Mouse (Mus musculus): ENCODE measurements around the gene Las1l. TPM values are rescaled to one million over a fixed set of nuclear protein-coding genes. Genes with fewer than 3 reads are reported as not detected.
"Not testable (repeated sequence)": the region's sequence is repeated elsewhere in the genome, so short reads cannot be mapped to it uniquely, and the experiment has no call there.

Gene Las1l
- polyA plus RNA-seq (2015; fragmentation: Nextera tagmentation; extraction: Ambion mirVana) = 58.1 and 61.9 TPM in 2 replicates

DNA sequence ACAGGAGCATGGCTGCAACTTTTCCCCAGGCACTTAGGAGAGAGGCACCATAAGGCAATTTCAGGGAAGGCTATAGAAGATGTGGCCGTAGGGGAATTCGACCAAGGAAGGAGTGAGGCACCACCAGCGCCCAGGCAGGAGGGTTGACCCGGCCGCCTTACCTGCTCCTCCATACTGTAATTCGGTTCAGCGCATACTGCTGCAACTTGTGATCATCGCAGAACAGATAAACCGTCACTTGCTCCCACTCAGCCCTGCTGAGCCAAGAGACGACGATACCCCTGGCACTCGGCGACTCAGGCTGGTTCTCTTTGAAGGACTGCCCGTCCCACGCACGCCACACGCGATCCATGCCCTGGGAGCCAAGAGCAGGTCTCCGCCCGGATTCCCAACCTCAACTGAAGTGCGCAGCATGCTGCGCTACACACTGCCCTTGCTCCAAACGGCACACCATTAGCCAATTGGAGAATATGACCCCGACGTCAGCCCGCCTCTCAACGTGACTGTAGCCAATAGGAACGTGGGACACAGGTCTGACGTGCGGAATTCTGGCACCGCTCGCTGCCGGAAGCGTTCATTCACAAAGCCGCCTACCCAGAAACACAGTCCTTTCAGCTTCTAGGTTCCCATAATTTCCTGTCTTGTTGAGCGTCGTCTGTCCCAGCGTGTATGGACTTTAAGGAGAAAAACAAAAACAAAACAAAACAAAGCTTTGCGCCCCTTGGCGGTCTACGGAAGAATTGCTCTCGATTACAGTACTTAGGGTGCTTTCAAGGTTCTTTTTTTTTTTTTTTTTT, at the start of gene Las1l:
Gene Las1l (minus strand): TSS at position 466 of the 797 bp plus-strand sequence.
- H3K27ac ChIP-seq = no peak within 1 kb of the TSS

DNA sequence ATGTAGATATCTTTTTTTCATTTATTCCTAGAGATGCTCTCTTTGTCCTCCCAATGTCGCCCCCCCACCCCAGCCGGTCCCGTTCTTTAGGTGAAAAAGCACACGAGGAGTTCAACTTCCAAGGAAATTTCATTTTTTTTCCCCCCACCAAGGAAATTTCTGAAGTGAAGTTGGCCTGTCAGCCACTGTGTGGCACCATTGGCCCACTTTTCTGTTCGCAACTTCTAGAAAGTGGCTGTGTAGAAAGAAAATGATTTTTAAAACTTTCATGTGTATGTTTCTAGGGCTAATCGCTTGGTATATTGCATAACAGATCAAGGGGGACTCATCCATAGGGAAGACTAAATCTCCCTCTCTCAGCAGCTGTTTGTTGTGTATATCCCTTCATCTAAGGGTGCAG, 49.6 kb upstream of the Las1l start:
- Histone ChIP-seq H3K36me3 (no peaks in the 10 kb centered on the region), H3K27me3 (peaks cover 5% of the 10 kb centered on the region; the same call in 1 of the 2 replicates), H3K9ac (no peak overlapping the region), H3K4me3 (no peak overlapping the region), H3K27ac (no peak overlapping the region), H3K4me1 (no peaks in the 10 kb centered on the region), H3K9me3 (no peaks in the 10 kb centered on the region), H3K4me2 (replicated peaks) (no peak overlapping the region)
- 72% methylated on average over 6 of the region's 6 CpGs for WGBS
- ATAC-seq (ENCODE audit: low FRiP score, low read depth) = no peak

More for the DNA sequence above, at the start of gene Las1l:
- peak within 1 kb of the TSS; percentile 66 for H3K9ac ChIP-seq
- WGBS = 15% methylated on average over 42 of the region's 42 CpGs
- ATAC-seq (ENCODE audit: low FRiP score, low read depth) = peak; percentile 100
- H3K36me3 ChIP-seq = peaks cover 3% of the 10 kb centered on the region
- 0 out of 2 replicates have a peak, but pooled peaks cover 3% of the 10 kb centered on the region for H3K27me3 ChIP-seq
- H3K4me1 ChIP-seq = no peaks in the 10 kb centered on the region
- peak within 1 kb of the TSS; percentile 66 for H3K4me2 ChIP-seq (replicated peaks)
- H3K9me3 ChIP-seq = no peaks in the 10 kb centered on the region
- H3K4me3 ChIP-seq = peak within 1 kb of the TSS; percentile 58

DNA sequence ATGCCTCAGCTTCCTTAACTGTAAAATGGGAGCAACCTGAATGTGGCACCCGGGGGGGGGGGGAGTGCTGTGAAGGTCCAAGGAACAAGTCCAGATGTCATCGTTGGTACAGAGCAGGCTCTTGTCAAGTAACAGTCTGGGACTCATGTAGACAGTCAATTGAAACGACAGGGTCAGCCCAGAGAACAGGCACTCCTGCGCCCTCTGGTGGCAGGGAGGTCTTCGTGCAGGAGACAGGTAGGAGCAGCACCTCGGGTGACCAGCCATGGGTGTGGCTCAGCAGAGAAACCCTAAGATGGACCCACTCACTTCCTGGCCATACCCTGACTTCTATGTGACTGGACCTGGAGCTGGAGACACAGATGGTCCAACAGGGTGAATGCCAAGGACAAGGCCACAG, 42.8 kb upstream of the Las1l start:
- no peak overlapping the region for H3K4me2 ChIP-seq (replicated peaks)
- H3K27me3 ChIP-seq = no peaks in the 10 kb centered on the region
- H3K9me3 ChIP-seq = no peaks in the 10 kb centered on the region
- no peak overlapping the region for H3K27ac ChIP-seq
- no peak overlapping the region for H3K9ac ChIP-seq
- no peak for ATAC-seq (ENCODE audit: low FRiP score, low read depth)
- no peak overlapping the region for H3K4me3 ChIP-seq
- H3K36me3 ChIP-seq = no peaks in the 10 kb centered on the region
- 75% methylated on average over 6 of the region's 6 CpGs for WGBS
- no peaks in the 10 kb centered on the region for H3K4me1 ChIP-seq

DNA sequence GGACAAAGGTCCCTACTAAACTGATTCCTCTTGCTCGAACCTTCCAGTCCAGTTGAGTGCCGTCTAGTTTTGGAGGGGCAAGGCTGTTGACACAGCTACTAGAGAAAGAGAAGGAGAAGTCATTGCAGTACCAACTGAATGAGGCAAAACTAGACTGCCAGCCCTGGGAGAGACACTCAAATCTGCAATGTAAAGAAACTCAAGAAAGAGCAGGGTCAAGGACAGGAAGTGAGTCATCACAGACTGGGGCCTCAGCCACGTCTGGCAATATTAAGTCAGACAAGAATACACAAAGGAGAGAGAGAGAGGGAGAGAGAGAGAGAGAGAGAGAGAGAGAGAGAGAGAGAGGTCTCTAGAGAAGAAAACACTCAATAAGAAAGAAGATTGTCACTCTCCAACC, 36.4 kb upstream of the Las1l start:
- Histone ChIP-seq H3K4me2 (replicated peaks) (no peak overlapping the region), H3K27ac (no peak overlapping the region), H3K4me3 (no peak overlapping the region), H3K27me3 (no peaks in the 10 kb centered on the region), H3K9ac (no peak overlapping the region), H3K4me1 (no peaks in the 10 kb centered on the region), H3K9me3 (no peaks in the 10 kb centered on the region), H3K36me3 (no peaks in the 10 kb centered on the region)
- no peak for ATAC-seq (ENCODE audit: low FRiP score, low read depth)
- WGBS = 65% methylated on average over 3 of the region's 3 CpGs

- Histone ChIP-seq H3K36me3 (no peaks in the 10 kb centered on the region), H3K4me3 (no peak overlapping the region), H3K9me3 (no peaks in the 10 kb centered on the region), H3K27ac (no peak overlapping the region), H3K9ac (no peak overlapping the region), H3K4me1 (no peaks in the 10 kb centered on the region), H3K27me3 (no peaks in the 10 kb centered on the region), H3K4me2 (replicated peaks) (no peak overlapping the region)
- 81% methylated on average over 9 of the region's 9 CpGs for WGBS
- no peak for ATAC-seq (ENCODE audit: low FRiP score, low read depth)
Observed at GRCm38 (mm10) chrX:95969936-95970335, 13.2 kb upstream of the Las1l start.

GRCm38 (mm10) chrX:95969116-95969515, 12.4 kb upstream of the Las1l start:
- Histone ChIP-seq H3K9ac (no peak overlapping the region), H3K4me3 (no peak overlapping the region), H3K4me1 (no peaks in the 10 kb centered on the region), H3K4me2 (replicated peaks) (peak overlapping the region; percentile 63), H3K9me3 (no peaks in the 10 kb centered on the region), H3K36me3 (no peaks in the 10 kb centered on the region), H3K27ac (no peak overlapping the region; the same call in 1 of the 2 replicates), H3K27me3 (no peaks in the 10 kb centered on the region)
- WGBS = 36% methylated on average over 6 of the region's 6 CpGs
- ATAC-seq (ENCODE audit: low FRiP score, low read depth) = no peak; the same call in 1 of the 2 replicates

DNA sequence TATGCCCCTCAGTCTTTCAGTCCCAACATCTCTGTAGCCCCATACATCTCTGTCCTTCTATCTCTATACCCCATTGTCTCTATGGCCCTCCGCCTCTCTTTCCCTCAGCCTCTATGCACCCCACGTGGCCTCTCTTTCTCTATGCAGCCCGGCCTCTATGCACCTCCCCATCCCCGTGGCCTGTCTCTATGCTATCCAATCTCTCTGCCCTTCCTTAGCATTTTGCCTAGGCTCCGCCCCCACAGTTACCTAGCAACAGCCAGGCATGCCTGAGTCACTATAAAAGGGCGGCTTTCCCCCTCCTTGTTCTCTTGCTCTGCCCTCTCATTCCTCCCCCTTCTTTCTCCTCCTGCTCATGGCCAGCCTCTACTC, 11.8 kb upstream of the Las1l start:
- no peaks in the 10 kb centered on the region for H3K9me3 ChIP-seq
- no peaks in the 10 kb centered on the region for H3K4me1 ChIP-seq
- WGBS = 17% methylated on average over 6 of the region's 6 CpGs
- peak overlapping the region; percentile 67 for H3K9ac ChIP-seq
- H3K4me2 ChIP-seq (replicated peaks) = peak overlapping the region; percentile 63
- no peaks in the 10 kb centered on the region for H3K27me3 ChIP-seq
- peak; percentile 93 for ATAC-seq (ENCODE audit: low FRiP score, low read depth)
- peak overlapping the region; percentile 47 for H3K4me3 ChIP-seq
- H3K36me3 ChIP-seq = no peaks in the 10 kb centered on the region
- peak overlapping the region; percentile 79 for H3K27ac ChIP-seq

DNA sequence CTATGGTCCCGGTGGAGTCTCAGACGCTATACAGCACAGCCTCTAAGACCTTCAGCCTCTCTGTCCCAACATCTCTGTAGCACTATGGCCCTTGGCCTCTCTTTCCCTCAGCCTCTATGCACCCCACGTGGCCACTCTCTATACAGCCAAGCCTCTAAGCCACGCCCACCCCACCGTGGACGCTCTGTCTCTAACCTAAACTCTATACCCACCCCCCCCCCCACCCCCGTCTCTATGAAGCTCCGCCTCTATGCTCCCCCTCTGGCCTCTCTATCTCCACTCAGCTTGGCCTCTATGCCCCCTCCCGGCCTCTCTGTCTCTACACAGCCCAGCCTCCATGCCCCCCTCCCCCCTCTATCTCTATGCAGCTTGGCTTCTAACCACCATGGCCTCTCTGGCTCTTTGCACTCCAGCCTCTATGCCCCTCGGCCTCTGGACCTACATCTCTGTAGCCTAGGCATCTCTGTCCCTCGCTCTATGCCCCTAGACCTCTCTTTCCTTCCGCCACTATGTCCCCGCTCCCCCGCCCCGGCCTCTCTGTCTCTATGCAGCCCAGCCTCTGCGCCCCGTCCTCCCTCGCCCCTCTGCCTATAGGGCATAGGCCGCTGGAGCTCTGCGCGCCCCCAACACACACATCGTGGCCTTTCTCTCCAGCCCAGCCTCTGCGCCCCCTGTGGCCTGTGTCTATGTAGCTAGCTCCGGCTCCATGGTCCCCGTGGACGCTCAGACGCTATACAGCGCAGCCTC, 11.3 kb upstream of the Las1l start:
- Histone ChIP-seq H3K4me2 (replicated peaks) (peak overlapping the region; percentile 63), H3K9ac (peak overlapping the region; percentile 67), H3K36me3 (no peaks in the 10 kb centered on the region), H3K27me3 (no peaks in the 10 kb centered on the region), H3K4me3 (peak overlapping the region; percentile 47), H3K9me3 (no peaks in the 10 kb centered on the region), H3K27ac (peak overlapping the region; percentile 79), H3K4me1 (no peaks in the 10 kb centered on the region)
- WGBS = 18% methylated on average over 22 of the region's 28 CpGs
- peak; percentile 89 for ATAC-seq (ENCODE audit: low FRiP score, low read depth)

- 82% methylated on average over 6 of the region's 6 CpGs for WGBS
- no peak for ATAC-seq (ENCODE audit: low FRiP score, low read depth)
Observed at GRCm38 (mm10) chrX:95965036-95965435, 8.3 kb upstream of the Las1l start.

DNA sequence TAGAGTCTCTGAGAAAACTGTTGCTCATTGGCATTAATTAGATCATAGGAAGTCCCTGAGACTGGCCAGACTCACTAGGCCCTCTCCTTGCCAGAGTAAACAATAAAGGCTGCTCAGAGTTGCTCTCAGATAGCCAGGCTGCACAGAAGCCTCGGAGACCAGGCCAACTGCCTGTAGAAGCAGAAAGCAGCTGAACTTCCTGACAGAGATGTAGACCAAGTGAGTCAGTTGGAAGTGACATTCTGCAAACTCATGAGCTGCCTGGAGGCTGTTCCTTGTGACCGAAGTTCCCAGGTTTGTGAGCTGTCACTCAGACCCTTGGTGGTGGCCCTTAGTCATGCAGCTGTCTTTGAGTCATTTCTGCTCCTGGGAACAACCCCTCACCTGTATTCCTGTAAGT, 6.6 kb upstream of the Las1l start:
- Histone ChIP-seq H3K36me3 (no peaks in the 10 kb centered on the region), H3K4me1 (no peaks in the 10 kb centered on the region), H3K9ac (no peak overlapping the region), H3K27me3 (0 out of 2 replicates have a peak, but pooled peaks cover 3% of the 10 kb centered on the region), H3K4me3 (no peak overlapping the region), H3K27ac (no peak overlapping the region), H3K4me2 (replicated peaks) (no peak overlapping the region), H3K9me3 (no peaks in the 10 kb centered on the region)
- no peak for ATAC-seq (ENCODE audit: low FRiP score, low read depth)
- WGBS = 82% methylated on average over 2 of the region's 2 CpGs

More at GRCm38 (mm10) chrX:95965036-95965435, 8.3 kb upstream of the Las1l start:
- no peak overlapping the region for H3K4me3 ChIP-seq
- no peak overlapping the region for H3K4me2 ChIP-seq (replicated peaks)
- H3K9ac ChIP-seq = no peak overlapping the region
- no peaks in the 10 kb centered on the region for H3K4me1 ChIP-seq
- H3K27ac ChIP-seq = no peak overlapping the region
- H3K27me3 ChIP-seq = no peaks in the 10 kb centered on the region
- H3K36me3 ChIP-seq = no peaks in the 10 kb centered on the region
- H3K9me3 ChIP-seq = no peaks in the 10 kb centered on the region

DNA sequence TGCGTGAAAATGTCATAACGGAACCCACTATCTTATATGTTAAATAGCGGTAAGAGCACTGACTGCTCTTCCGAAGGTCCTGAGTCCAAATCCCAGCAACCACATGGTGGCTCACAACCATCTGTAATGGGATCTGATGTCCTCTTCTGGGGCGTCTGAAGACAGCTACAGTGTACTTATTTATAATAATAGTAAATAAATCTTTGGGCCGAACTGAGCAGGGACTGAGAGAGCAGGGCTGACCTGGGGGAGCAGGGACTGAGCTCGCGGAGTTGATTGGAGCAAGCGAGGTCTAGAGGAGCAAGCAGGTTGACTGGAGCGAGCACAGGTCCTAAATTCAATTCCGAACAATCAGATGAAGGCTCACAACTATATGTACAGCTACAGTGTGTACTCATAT, 699 bp upstream of the Las1l start:
- not testable (repeated sequence) for H3K9ac ChIP-seq, H3K27me3 ChIP-seq, H3K36me3 ChIP-seq, H3K27ac ChIP-seq, H3K4me1 ChIP-seq, H3K9me3 ChIP-seq
- Histone ChIP-seq H3K4me2 (replicated peaks) (peak overlapping the region; percentile 57), H3K4me3 (peak overlapping the region; percentile 58)
- WGBS = 43% methylated on average over 11 of the region's 11 CpGs
- 0 out of 2 replicates have a peak, but pooled peaks have one; percentile 7 for ATAC-seq (ENCODE audit: low FRiP score, low read depth)

DNA sequence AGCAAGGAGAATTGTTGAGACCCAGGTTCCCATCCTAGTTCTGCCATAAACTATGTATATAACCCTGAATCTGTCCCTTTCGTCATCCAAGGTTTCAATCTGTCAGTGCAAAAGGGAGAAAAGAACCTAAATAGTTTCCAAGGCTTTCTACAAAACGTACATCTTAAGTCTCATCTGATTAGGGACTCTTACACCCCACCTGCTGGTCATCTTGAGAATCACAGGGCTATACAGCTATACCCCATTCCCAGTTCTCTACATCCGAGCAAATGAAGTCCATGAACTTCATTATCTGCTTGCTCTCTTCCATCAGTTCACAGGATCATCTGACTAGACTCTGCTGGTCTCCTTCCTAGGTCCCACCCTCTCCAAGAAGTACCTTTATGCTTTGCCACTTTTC, 6.0 kb downstream of the Las1l start:
- no peak for ATAC-seq (ENCODE audit: low FRiP score, low read depth)
- H3K4me2 ChIP-seq (replicated peaks) = no peak overlapping the region
- 58% methylated on average over 3 of the region's 3 CpGs for WGBS
- peaks cover 19% of the 10 kb centered on the region for H3K36me3 ChIP-seq
- H3K9ac ChIP-seq = no peak overlapping the region
- H3K4me1 ChIP-seq = no peaks in the 10 kb centered on the region
- H3K4me3 ChIP-seq = no peak overlapping the region
- H3K9me3 ChIP-seq = no peaks in the 10 kb centered on the region
- H3K27ac ChIP-seq = no peak overlapping the region
- 0 out of 2 replicates have a peak, but pooled peaks cover 4% of the 10 kb centered on the region for H3K27me3 ChIP-seq
